Mouse (Mus musculus) ES-Bruce4 (cell line): ENCODE data around the gene Ackr2.

Source experiments
- CTCF ChIP-seq: IDR thresholded peaks from one replicate; pipeline ENCODE4 v1.8.1; 2011; ENCODE audit warnings: low read depth, low read length
- EP300 ChIP-seq: IDR thresholded peaks from 2 replicates; pipeline ENCODE4 v1.6.1; 2011; ENCODE audit warnings: low read depth, low read length; ENCODE audit not compliant: insufficient read depth
- POLR2A ChIP-seq: IDR thresholded peaks from one replicate; pipeline ENCODE4 v1.8.1; 2011; ENCODE audit warnings: low read length; ENCODE audit not compliant: insufficient read depth

DNA sequence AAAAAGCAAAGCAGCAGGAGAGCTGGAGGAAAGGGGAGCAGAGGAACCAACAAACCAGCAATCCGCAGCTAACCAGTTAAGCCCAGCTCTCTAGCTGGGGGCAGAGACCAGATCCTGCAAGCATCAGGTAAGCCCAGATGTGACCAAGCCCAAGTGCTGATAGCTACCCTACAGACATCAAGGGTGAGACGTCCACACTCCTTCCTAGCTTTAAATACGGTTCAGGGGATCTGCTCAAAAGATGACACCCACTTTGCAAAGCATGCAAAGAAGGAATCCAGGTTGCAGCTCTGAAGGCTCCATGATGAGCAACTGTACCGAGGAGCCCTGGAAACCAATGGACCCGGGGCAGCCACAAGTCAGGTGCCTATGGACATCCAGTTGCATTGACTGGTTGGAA lies 8.3 kb downstream of the Ackr2 start:
- TF ChIP-seq CTCF (no peak), EP300 (no peak), POLR2A (no peak)
